Mouse (Mus musculus): ENCODE measurements at regions not wholly inside any gene's neighbourhood (a gene's known extent, or its start where the extent isn't known, plus 50 kb on each side); places are given as distances from the start of the nearest gene placed in this dataset.
"Not testable (repeated sequence)": the region's sequence is repeated elsewhere in the genome, so short reads cannot be mapped to it uniquely, and the experiment has no call there.

- DNase-seq (ENCODE audit: low spot score): no peak
- no peak overlapping the region for H3K4me2 ChIP-seq (ENCODE audit: low read length)
- no peaks in the 10 kb centered on the region for H3K36me3 ChIP-seq (ENCODE audit: control insufficient read depth, insufficient read depth, low read length)
- H3K27me3 ChIP-seq (replicated peaks; ENCODE audit: control insufficient read depth, insufficient read depth, low read length): no peaks in the 10 kb centered on the region
- H3K27ac ChIP-seq (ENCODE audit: low read depth, low read length): no peak overlapping the region
- H3K9me3 ChIP-seq (replicated peaks; ENCODE audit: control insufficient read depth, low read length): no peaks in the 10 kb centered on the region
- no peak overlapping the region for H3K4me3 ChIP-seq (ENCODE audit: low read depth, low read length)
- H3K4me1 ChIP-seq (ENCODE audit: control insufficient read depth, insufficient read depth, low read length): no peaks in the 10 kb centered on the region
- H3K9ac ChIP-seq (ENCODE audit: low read length): no peak overlapping the region
- WGBS: 84% methylated on average over 7 of the region's 7 CpGs
- no peak for ATAC-seq
These were observed 127.1 kb downstream of the Cyld start for GRCm38 (mm10) chr8:88823931-88824330.

GRCm38 (mm10) chr8:88820275-88820850, 123.5 kb downstream of the Cyld start:
- no peak for ATAC-seq
- 89% methylated on average over 5 of the region's 5 CpGs for WGBS
- Histone ChIP-seq H3K9ac (ENCODE audit: low read length) (no peak overlapping the region), H3K4me1 (ENCODE audit: control insufficient read depth, insufficient read depth, low read length) (no peaks in the 10 kb centered on the region), H3K4me3 (ENCODE audit: low read depth, low read length) (no peak overlapping the region), H3K36me3 (ENCODE audit: control insufficient read depth, insufficient read depth, low read length) (no peaks in the 10 kb centered on the region), H3K27ac (ENCODE audit: low read depth, low read length) (no peak overlapping the region), H3K4me2 (ENCODE audit: low read length) (no peak overlapping the region), H3K27me3 (replicated peaks; ENCODE audit: control insufficient read depth, insufficient read depth, low read length) (no peaks in the 10 kb centered on the region), H3K9me3 (replicated peaks; ENCODE audit: control insufficient read depth, low read length) (no peaks in the 10 kb centered on the region)
- no peak for DNase-seq (ENCODE audit: low spot score)

- no peak for ATAC-seq
- Histone ChIP-seq H3K9me3 (replicated peaks; ENCODE audit: control insufficient read depth, low read length) (no peaks in the 10 kb centered on the region), H3K9ac (ENCODE audit: low read length) (no peak overlapping the region), H3K4me2 (ENCODE audit: low read length) (no peak overlapping the region), H3K27ac (ENCODE audit: low read depth, low read length) (no peak overlapping the region), H3K36me3 (ENCODE audit: control insufficient read depth, insufficient read depth, low read length) (no peaks in the 10 kb centered on the region), H3K4me1 (ENCODE audit: control insufficient read depth, insufficient read depth, low read length) (peaks cover 7% of the 10 kb centered on the region; the same call in 1 of the 2 replicates), H3K4me3 (ENCODE audit: low read depth, low read length) (no peak overlapping the region), H3K27me3 (replicated peaks; ENCODE audit: control insufficient read depth, insufficient read depth, low read length) (no peaks in the 10 kb centered on the region)
- WGBS: 84% methylated on average over 5 of the region's 5 CpGs
- no peak for DNase-seq (ENCODE audit: low spot score)
These were observed 119.6 kb downstream of the Cyld start for GRCm38 (mm10) chr8:88816461-88816860.

- no peak overlapping the region for H3K4me2 ChIP-seq (ENCODE audit: low read length)
- DNase-seq (ENCODE audit: low spot score): no peak
- H3K36me3 ChIP-seq (ENCODE audit: control insufficient read depth, insufficient read depth, low read length): no peaks in the 10 kb centered on the region
- no peak overlapping the region for H3K9ac ChIP-seq (ENCODE audit: low read length)
- H3K4me1 ChIP-seq (ENCODE audit: control insufficient read depth, insufficient read depth, low read length): peaks cover 7% of the 10 kb centered on the region; the same call in 1 of the 2 replicates
- no peaks in the 10 kb centered on the region for H3K9me3 ChIP-seq (replicated peaks; ENCODE audit: control insufficient read depth, low read length)
- no peaks in the 10 kb centered on the region for H3K27me3 ChIP-seq (replicated peaks; ENCODE audit: control insufficient read depth, insufficient read depth, low read length)
- WGBS: 90% methylated on average over 6 of the region's 6 CpGs
- no peak overlapping the region for H3K27ac ChIP-seq (ENCODE audit: low read depth, low read length)
- no peak overlapping the region for H3K4me3 ChIP-seq (ENCODE audit: low read depth, low read length)
- no peak for ATAC-seq
These were observed 117.4 kb downstream of the Cyld start for GRCm38 (mm10) chr8:88814246-88814645.

- Histone ChIP-seq H3K9ac (ENCODE audit: low read length) (peak overlapping the region; percentile 26; the same call in 1 of the 2 replicates), H3K4me1 (ENCODE audit: control insufficient read depth, insufficient read depth, low read length) (peaks cover 7% of the 10 kb centered on the region; the same call in 1 of the 2 replicates), H3K27me3 (replicated peaks; ENCODE audit: control insufficient read depth, insufficient read depth, low read length) (no peaks in the 10 kb centered on the region), H3K36me3 (ENCODE audit: control insufficient read depth, insufficient read depth, low read length) (no peaks in the 10 kb centered on the region), H3K4me3 (ENCODE audit: low read depth, low read length) (peak overlapping the region; percentile 5; the same call in 1 of the 2 replicates), H3K9me3 (replicated peaks; ENCODE audit: control insufficient read depth, low read length) (no peaks in the 10 kb centered on the region), H3K27ac (ENCODE audit: low read depth, low read length) (no peak overlapping the region), H3K4me2 (ENCODE audit: low read length) (peak overlapping the region; percentile 47)
- DNase-seq (ENCODE audit: low spot score) (peak; percentile 68), ATAC-seq (peak; percentile 84)
- WGBS: 14% methylated on average over 27 of the region's 27 CpGs
These were observed 116.3 kb downstream of the Cyld start for GRCm38 (mm10) chr8:88812901-88813676.

GRCm38 (mm10) chr8:88806851-88807250, 110.0 kb downstream of the Cyld start:
- H3K4me2 ChIP-seq (ENCODE audit: low read length); ATAC-seq; H3K27me3 ChIP-seq (replicated peaks; ENCODE audit: control insufficient read depth, insufficient read depth, low read length); H3K36me3 ChIP-seq (ENCODE audit: control insufficient read depth, insufficient read depth, low read length); H3K4me1 ChIP-seq (ENCODE audit: control insufficient read depth, insufficient read depth, low read length); DNase-seq (ENCODE audit: low spot score); H3K27ac ChIP-seq (ENCODE audit: low read depth, low read length); H3K9ac ChIP-seq (ENCODE audit: low read length); H3K9me3 ChIP-seq (replicated peaks; ENCODE audit: control insufficient read depth, low read length); H3K4me3 ChIP-seq (ENCODE audit: low read depth, low read length): not testable (repeated sequence)
- WGBS: 91% methylated on average over 10 of the region's 10 CpGs
